Mouse (Mus musculus): ENCODE results near the gene Acta1.

The Acta1 gene

GRCm38 (mm10) chr8:123846509-123846908 is 48.0 kb downstream of the Acta1 start:
- DNase-seq (ENCODE audit: low read depth in 1 of 2, low spot score in 2 of 2), result no peak

- DNase-seq (ENCODE audit: low read depth in 1 of 2, low spot score in 2 of 2), result no peak
Observed at GRCm38 (mm10) chr8:123845991-123846390, 48.6 kb downstream of the Acta1 start.

GRCm38 (mm10) chr8:123845114-123845513 is 49.4 kb downstream of the Acta1 start:
- DNase-seq (ENCODE audit: low read depth in 1 of 2, low spot score in 2 of 2), result no peak

- no peak for DNase-seq (ENCODE audit: low read depth in 1 of 2, low spot score in 2 of 2)
Observed at GRCm38 (mm10) chr8:123844341-123844740, 50.2 kb downstream of the Acta1 start.

GRCm38 (mm10) chr8:123842086-123842485 is 52.5 kb downstream of the Acta1 start:
- DNase-seq (ENCODE audit: low read depth in 1 of 2, low spot score in 2 of 2), result no peak
